Mouse (Mus musculus) hindbrain, embryonic 15.5 days (tissue): ENCODE results near the gene Kcnk4. TPM values are rescaled to one million over a fixed set of nuclear protein-coding genes. Genes with fewer than 3 reads are reported as not detected.

Source experiments
- ATAC-seq: fragments of 200-750 bp; cut with Nextera tagmentation; 2 replicates; pipeline ENCODE4 v1.8.0; 2017; ENCODE audit warnings: low read depth, moderate number of reproducible peaks, moderate TSS enrichment; ENCODE audit not compliant: low FRiP score
- H3K27ac ChIP-seq: fragments of 300-500 bp; sonication (generic); replicated peaks from 2 replicates; pipeline ENCODE4 v1.5.1; 2015; ENCODE audit warnings: mild to moderate bottlenecking, inconsistent platforms
- H3K27me3 ChIP-seq: fragments of 300-500 bp; sonication (generic); 2 replicates; pipeline ENCODE4 v1.6.1; 2015; ENCODE audit warnings: control low read depth, inconsistent platforms
- H3K36me3 ChIP-seq: fragments of 300-500 bp; sonication (generic); 2 replicates; pipeline ENCODE4 v1.6.1; 2015; ENCODE audit warnings: control low read depth, inconsistent platforms
- H3K4me1 ChIP-seq: fragments of 300-500 bp; sonication (generic); replicated peaks from 2 replicates; pipeline ENCODE4 v1.6.1; 2015; ENCODE audit warnings: control low read depth, inconsistent platforms
- H3K4me2 ChIP-seq: fragments of 300-500 bp; sonication (generic); 2 replicates; pipeline ENCODE4 v1.6.1; 2015; ENCODE audit warnings: moderate library complexity, mild to moderate bottlenecking, inconsistent platforms
- H3K4me3 ChIP-seq: fragments of 300-500 bp; sonication (generic); 2 replicates; pipeline ENCODE4 v1.5.1; 2015; ENCODE audit warnings: mild to moderate bottlenecking, inconsistent platforms
- H3K9ac ChIP-seq: fragments of 300-500 bp; sonication (generic); 2 replicates; pipeline ENCODE4 v1.6.1; 2015; ENCODE audit warnings: inconsistent platforms
- H3K9me3 ChIP-seq: fragments of 300-500 bp; sonication (generic); 2 replicates; pipeline ENCODE4 v1.6.1; 2016; ENCODE audit warnings: control low read depth, inconsistent platforms
- WGBS: fragments of 180-500 bp; shearing (Covaris S2); methylation state at CpG from one replicate; pipeline ENCODE4 v1.1.7; 2015; 5-methylcytosine and 5-hydroxymethylcytosine counted together
- polyA plus RNA-seq: library from polyadenylated mRNA; unstranded; fragments of >200 nt; fragmentation: Nextera tagmentation; extraction: Ambion mirVana; gene quantifications from 2 replicates; pipeline ENCODE4 v1.2.1, GENCODE M21; 2015

Kcnk4 gene
- polyA plus RNA-seq, 1 experiment from 2014 or later = 9.0 TPM

DNA sequence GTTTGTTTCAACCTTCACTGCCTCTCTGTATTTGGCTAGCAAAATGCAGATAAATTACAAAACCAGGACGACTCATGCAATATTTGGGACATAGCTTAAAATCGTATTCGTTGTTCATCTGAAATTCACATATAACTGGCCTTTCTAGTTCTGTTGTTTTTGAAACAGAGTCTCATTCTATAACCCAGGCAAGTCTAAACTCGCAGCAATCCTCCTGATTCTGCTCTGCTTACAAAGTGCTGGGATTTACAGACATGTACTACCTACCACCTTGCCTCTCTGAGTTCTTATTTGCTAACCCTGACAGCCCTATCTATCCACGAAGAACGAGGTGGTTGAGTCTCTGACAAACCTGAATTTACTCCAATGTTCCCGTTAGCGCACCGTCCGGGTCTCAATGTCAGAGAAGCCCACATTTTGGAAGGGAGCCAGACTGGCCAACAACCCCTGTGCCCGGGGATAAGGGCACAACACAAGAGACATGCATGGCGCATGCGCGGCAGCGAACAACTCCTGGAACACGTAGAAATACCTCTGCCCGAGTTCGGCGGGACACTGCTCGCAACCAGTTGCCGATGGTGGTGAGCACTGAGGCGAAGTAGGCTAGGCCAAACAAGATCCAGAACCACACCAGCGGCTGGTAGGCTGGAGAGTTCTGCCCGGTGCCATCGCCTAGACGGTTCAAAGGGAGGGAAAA, 7.6 kb downstream of the Kcnk4 start:
- peaks cover 79% of the 10 kb centered on the region for H3K27me3 ChIP-seq

DNA sequence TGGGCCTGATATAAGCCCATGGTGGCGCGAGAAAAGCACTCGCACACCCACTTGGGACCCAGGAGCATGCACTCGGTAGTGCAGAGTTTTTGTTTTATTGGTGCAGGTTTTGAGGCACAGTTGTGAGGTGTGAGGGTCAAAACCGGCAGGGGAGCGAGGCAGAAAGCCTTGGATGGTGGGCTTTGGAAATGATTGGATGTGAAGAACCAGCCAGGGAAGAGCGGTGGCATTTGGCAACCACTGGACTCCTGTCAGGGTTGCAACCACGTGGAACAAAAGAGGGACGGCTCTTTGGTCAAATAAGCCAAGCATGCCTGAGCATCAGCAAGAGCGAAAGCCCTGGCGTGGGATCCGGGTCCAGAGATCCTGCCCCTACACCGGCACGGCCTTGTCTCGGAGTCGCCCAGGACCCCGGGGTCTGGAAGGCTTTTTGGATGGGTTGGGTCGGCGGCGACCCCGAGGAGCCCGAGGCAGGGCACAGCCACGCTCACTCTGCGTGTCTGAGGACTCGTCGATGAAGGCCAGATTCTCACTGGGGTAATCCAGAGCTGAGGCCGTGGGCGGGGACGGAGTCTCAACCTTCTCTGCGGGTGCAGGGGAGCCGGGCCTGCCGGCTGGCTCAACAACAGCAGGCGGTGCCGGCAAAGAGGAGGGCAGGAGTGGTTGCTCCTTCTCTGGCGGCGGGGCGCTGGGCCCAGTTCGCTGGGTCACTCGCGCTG, 8.5 kb downstream of the Kcnk4 start:
- ATAC-seq = no peak
- Histone ChIP-seq H3K36me3 (no peaks in the 10 kb centered on the region), H3K9me3 (no peaks in the 10 kb centered on the region), H3K4me2 (no peak overlapping the region), H3K27ac (no peak overlapping the region), H3K4me3 (no peak overlapping the region), H3K9ac (no peak overlapping the region), H3K4me1 (peaks cover 35% of the 10 kb centered on the region), H3K27me3 (peaks cover 74% of the 10 kb centered on the region)
- 6% methylated on average over 35 of the region's 40 CpGs for WGBS

More for the DNA sequence above, 7.6 kb downstream of the Kcnk4 start:
- Histone ChIP-seq H3K4me3 (peak overlapping the region; percentile 17; the same call in 1 of the 2 replicates), H3K27ac (no peak overlapping the region), H3K4me2 (peak overlapping the region; percentile 43), H3K9ac (no peak overlapping the region), H3K9me3 (no peaks in the 10 kb centered on the region), H3K4me1 (peaks cover 31% of the 10 kb centered on the region), H3K36me3 (no peaks in the 10 kb centered on the region)
- ATAC-seq = no peak
- WGBS = 12% methylated on average over 26 of the region's 26 CpGs

DNA sequence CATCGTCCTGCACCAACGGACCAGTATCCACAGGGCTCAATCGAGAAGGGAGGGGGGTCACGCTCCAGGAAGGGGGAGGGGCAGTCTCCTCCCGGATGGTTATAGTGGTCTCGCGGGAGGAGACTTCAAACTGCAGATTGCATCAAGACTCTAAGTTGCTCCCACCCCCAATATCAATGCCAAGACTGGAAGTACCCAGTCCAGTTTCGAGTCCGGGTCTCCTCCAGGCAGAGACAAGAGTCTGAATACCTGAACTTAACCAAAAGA, 9.1 kb downstream of the Kcnk4 start, which contains the start of gene Catsperz:
Gene Catsperz, minus strand, starts transcription at position 74 of the 267 bp plus-strand sequence.
- peaks cover 40% of the 10 kb centered on the region for H3K4me1 ChIP-seq
- 0 out of 2 replicates have a peak within 1 kb of the TSS, but pooled peaks have one; percentile 13 for H3K4me3 ChIP-seq
- ATAC-seq = no peak
- no peak within 1 kb of the TSS for H3K27ac ChIP-seq
- H3K27me3 ChIP-seq = peaks cover 69% of the 10 kb centered on the region
- H3K36me3 ChIP-seq = no peaks in the 10 kb centered on the region
- no peak within 1 kb of the TSS for H3K9ac ChIP-seq
- 4% methylated on average over 9 of the region's 9 CpGs for WGBS
- H3K9me3 ChIP-seq = no peaks in the 10 kb centered on the region
- peak within 1 kb of the TSS; percentile 31 for H3K4me2 ChIP-seq

DNA sequence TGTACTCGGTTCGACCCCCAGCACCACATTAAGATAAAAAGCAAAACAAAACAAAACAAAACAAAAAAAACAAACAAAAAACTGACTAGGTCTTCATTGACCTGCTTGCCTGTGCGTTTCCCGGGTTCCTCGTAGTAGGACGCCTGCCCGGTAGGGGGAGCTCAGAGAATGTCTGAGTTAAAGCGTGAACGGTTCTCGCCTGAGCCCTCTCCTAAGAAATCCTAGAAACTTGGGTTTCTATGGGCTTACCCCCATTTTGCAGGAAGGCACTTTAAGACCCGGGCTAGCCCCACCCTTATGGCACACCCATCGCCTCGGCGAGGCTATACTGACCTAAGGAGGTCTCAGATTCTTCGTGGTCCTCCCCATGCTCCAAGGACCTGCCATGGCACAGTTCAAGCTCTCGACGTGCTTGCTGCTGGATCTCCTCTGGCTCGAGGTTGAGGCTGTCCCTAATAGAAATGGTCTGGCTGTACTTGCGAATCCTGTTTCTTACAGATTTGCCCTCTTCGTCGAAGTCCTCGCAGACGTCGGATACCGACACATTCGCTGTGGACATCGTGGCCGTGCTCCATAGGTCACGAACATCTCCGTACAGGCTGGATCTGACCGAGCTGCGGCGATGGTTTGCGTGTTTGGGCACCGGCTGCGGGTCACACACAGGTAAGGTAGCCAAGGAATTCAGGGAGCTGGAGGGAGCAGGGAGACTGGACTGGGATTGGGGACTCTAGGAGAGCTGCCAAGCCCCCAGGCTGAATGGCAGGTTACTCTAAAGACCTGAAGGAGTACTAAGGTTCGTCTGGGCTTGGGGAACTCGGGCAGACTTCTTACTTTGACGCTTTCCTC, 9.6 kb downstream of the Kcnk4 start:
- H3K4me1 ChIP-seq = peaks cover 46% of the 10 kb centered on the region
- H3K4me2 ChIP-seq = peak overlapping the region; percentile 31
- H3K9me3 ChIP-seq = no peaks in the 10 kb centered on the region
- no peak for ATAC-seq
- no peak overlapping the region for H3K9ac ChIP-seq
- H3K36me3 ChIP-seq = no peaks in the 10 kb centered on the region
- H3K27ac ChIP-seq = no peak overlapping the region
- whole genome bisulfite sequencing = 3% methylated on average over 39 of the region's 39 CpGs
- peaks cover 65% of the 10 kb centered on the region for H3K27me3 ChIP-seq
- H3K4me3 ChIP-seq = 0 out of 2 replicates have a peak overlapping the region, but pooled peaks have one; percentile 13

DNA sequence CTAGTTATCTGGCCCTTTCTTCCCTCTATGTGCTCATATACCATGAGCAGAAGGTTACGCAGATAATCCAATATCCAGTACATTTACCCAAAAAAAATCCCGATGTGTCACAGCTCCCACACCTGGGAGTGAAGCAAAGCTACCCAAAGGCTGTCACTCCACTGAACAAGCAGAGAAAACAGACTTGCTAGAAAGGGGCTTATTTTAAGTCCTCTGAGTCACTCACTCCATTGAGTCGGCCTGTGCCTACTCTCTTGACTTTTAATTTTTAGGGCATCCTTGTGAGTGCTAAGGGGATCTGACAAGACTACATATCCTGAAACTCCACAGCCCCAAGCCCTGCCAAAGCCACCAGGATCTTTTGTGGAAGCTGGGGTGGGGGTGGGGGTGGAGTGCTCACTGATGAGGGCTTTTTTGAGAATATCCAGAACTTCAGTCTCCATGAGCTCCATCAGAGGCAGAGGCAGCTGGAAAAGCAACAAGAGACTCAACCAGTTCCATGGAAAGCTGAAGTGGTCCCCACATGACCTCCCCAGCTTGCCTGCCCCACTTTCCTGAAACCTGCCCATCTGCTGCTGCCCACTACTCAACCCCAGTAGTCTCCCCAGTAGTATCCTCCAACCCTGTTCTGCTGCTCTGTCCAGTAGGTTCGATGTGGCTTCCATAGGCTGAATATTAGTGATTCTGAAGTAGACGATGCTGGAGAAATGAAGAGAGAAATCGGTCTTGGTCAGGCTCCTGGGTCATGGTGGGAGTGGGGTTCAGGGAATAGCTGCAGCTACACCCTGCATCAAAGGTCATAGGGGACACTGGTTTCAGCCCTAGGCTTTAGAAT, 11.2 kb downstream of the Kcnk4 start:
- Histone ChIP-seq H3K9me3 (no peaks in the 10 kb centered on the region), H3K27me3 (peaks cover 51% of the 10 kb centered on the region), H3K9ac (no peak overlapping the region), H3K4me3 (peak overlapping the region; percentile 74; the same call in 1 of the 2 replicates), H3K27ac (no peak overlapping the region), H3K4me2 (peak overlapping the region; percentile 91), H3K36me3 (no peaks in the 10 kb centered on the region), H3K4me1 (peaks cover 53% of the 10 kb centered on the region)
- WGBS = 54% methylated on average over 6 of the region's 6 CpGs
- ATAC-seq = no peak

DNA sequence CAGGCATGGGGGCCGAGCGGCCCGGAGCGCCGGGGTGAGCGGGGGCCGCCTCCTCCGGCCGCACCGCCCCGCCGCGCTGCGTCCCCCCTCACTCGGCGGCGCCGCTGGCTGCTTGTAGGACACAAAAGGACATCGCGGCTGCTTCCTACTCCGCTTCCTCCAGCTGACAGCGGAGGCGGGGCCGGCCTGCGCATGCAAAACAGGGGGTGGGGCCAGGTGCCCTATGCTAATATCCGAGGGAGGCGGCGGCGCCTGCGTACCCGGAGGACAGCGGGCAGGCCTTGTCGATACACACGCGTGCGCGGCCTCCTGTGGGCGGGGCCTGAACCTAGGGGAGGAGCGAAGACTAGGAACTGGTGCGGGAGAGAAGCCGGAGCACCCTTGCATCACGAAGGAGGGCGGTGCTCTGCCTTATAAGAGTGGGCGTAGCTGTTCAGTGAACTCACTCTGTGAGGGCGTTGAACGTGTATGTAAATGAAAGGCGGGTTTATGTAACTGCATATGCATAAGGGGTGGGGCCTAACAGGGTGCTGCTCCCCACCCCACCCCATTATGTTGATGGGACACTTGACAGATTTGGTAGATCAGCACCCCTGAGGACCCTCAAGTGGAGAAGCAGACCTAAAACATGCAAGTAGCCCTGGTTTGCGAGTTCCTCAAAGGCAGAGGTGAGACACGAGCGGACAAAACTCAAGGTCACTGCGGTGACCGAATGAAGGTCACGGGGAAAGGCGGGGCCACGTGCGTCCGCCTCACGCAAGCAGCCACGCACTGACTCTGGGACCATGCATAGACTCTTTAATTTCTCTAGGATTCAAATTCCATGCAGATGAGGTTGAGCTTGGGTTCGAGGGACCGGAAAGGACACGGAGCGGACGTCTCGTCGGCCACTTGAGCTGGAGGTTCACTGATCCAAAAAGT, 12.4 kb downstream of the Kcnk4 start, which contains the start of gene Esrra:
Gene Esrra, minus strand, starts transcription at position 167 of the 921 bp plus-strand sequence.
- H3K4me3 ChIP-seq = peak within 1 kb of the TSS; percentile 74
- H3K4me2 ChIP-seq = peak within 1 kb of the TSS; percentile 91
- H3K27ac ChIP-seq = peak within 1 kb of the TSS; percentile 86
- H3K9ac ChIP-seq = peak within 1 kb of the TSS; percentile 79
- WGBS = under 1% methylated on average over 54 of the region's 66 CpGs
- H3K27me3 ChIP-seq = peaks cover 39% of the 10 kb centered on the region
- no peaks in the 10 kb centered on the region for H3K9me3 ChIP-seq
- no peaks in the 10 kb centered on the region for H3K36me3 ChIP-seq
- ATAC-seq = peak; percentile 96
- H3K4me1 ChIP-seq = peaks cover 52% of the 10 kb centered on the region

DNA sequence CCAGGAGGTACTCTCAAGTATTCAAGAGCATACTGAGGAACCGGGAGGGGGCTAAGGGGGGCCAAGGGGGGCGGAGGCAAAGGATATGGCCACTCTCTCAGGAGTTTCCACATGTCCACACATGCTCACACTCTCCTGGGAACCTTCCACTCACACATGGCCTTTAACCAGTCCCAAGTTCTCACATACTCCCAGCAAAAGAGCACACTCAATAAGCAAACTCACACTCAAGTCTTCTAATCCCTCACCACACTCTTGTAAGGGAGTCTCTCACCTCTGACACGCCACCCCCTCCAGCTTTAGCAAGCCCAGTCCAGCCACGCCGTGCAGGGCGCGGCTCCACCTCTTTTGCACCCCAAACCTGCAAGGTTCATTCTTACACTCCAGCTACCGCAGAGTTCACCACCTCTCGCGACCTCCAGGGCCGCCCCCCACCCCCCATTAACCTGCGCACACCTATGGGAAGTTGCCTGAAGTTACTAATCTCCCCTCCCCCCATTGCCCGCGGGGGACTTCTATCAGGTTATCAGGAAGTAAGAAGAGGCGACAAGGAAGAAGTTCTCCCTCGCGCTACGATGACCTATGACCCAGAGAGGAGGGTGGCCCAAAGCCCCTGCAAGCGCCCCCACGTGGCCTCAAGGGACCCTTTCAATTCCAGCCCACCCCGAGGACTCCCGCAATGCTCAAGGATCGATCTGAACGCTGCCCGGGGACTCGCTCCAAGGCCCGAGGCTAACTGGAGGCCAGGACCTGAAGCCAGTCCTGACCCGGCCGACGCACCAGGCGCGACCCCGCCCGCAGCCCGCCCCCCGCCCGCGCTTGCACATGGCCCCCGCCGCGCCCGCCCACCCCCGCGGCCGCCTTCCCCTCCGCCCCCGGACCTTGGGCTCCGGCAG, 13.3 kb downstream of the Kcnk4 start:
- H3K36me3 ChIP-seq = no peaks in the 10 kb centered on the region
- H3K9me3 ChIP-seq = no peaks in the 10 kb centered on the region
- peak overlapping the region; percentile 86 for H3K27ac ChIP-seq
- ATAC-seq = peak; percentile 5; the same call in 1 of the 2 replicates
- peak overlapping the region; percentile 74 for H3K4me3 ChIP-seq
- H3K27me3 ChIP-seq = peaks cover 30% of the 10 kb centered on the region
- H3K4me2 ChIP-seq = peak overlapping the region; percentile 91
- under 1% methylated on average over 45 of the region's 48 CpGs for WGBS
- peaks cover 46% of the 10 kb centered on the region for H3K4me1 ChIP-seq
- H3K9ac ChIP-seq = peak overlapping the region; percentile 79

DNA sequence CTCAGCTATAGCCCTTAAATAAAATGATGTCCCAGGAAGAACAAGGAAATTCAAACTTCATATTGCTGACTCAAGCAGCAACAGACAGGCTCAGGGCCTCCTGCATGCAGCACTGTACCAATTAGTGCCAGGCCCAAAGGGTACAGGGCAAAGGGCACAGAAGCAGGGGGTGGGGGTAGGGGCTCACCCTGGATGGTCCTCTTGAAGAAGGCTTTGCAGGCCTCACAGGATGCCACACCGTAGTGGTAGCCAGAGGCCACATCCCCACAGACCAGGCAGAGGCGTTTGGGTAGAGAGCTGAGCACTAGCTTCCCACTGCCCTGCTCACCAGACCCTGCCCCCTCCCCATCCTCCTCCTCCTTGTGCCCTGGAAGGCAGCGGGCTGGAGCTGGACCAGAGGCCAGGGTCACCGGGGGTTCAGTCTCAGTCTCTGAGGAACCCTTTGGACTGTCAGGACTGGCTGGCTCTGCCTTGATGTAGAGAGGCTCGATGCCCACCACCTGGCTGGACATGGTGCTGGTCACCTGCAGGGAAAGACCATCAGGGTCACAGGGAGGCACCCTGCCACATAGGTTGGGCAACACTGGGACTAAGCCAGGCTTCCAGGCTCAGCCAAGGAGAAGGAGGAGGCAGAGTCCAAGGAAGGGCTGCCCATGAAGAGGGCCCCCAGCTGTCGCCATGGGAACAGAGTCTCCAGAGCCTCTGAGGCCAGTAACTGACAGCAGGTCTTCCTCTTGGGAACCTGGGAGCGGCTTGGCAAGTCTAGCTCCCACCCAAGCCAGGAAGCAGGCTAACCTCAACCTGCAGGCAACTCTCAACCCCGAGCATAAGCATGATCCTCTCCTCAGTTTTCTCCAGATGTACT, 14.2 kb downstream of the Kcnk4 start:
- WGBS = 39% methylated on average over 8 of the region's 8 CpGs
- peak overlapping the region; percentile 79 for H3K9ac ChIP-seq
- H3K36me3 ChIP-seq = no peaks in the 10 kb centered on the region
- no peaks in the 10 kb centered on the region for H3K9me3 ChIP-seq
- H3K4me2 ChIP-seq = peak overlapping the region; percentile 91
- H3K27ac ChIP-seq = peak overlapping the region; percentile 86; the same call in 1 of the 2 replicates
- H3K27me3 ChIP-seq = peaks cover 21% of the 10 kb centered on the region
- no peak for ATAC-seq
- H3K4me3 ChIP-seq = peak overlapping the region; percentile 74
- H3K4me1 ChIP-seq = peaks cover 38% of the 10 kb centered on the region

DNA sequence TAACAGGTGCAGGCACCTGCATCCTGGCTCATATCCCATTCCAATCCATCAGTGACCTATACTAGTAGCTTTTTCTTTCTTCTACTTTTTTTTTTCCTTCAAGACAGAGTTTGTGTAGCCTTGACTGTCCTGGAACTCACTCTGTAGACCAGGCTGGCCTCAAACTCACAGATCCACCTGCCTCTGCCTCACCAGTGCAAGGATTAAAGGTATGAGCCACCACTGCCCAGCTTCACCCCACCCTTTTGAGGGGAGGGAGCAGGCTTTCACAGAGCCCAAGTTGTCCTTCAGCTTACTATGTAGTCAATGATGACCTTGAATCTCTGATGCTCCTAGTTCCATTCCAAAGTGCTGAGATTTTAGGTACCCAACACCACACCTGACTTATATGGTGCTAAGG, 14.9 kb downstream of the Kcnk4 start:
- H3K4me3 ChIP-seq = 0 out of 2 replicates have a peak overlapping the region, but pooled peaks have one; percentile 74
- no peak for ATAC-seq
- peaks cover 15% of the 10 kb centered on the region for H3K27me3 ChIP-seq
- H3K4me1 ChIP-seq = peaks cover 32% of the 10 kb centered on the region
- H3K9ac ChIP-seq = peak overlapping the region; percentile 79; the same call in 1 of the 2 replicates
- peak overlapping the region; percentile 91; the same call in 1 of the 2 replicates for H3K4me2 ChIP-seq
- H3K9me3 ChIP-seq = no peaks in the 10 kb centered on the region
- H3K36me3 ChIP-seq = no peaks in the 10 kb centered on the region
- no peak overlapping the region for H3K27ac ChIP-seq
